Mouse (Mus musculus): ENCODE results near the gene Ubxn2a. TPM values are rescaled to one million over a fixed set of nuclear protein-coding genes. Genes with fewer than 3 reads are reported as not detected.
"Not testable (repeated sequence)": the region's sequence is repeated elsewhere in the genome, so short reads cannot be mapped to it uniquely, and the experiment has no call there.

The Ubxn2a gene
- polyA plus RNA-seq, 1 experiment from 2014 or later: 32.8 TPM

DNA sequence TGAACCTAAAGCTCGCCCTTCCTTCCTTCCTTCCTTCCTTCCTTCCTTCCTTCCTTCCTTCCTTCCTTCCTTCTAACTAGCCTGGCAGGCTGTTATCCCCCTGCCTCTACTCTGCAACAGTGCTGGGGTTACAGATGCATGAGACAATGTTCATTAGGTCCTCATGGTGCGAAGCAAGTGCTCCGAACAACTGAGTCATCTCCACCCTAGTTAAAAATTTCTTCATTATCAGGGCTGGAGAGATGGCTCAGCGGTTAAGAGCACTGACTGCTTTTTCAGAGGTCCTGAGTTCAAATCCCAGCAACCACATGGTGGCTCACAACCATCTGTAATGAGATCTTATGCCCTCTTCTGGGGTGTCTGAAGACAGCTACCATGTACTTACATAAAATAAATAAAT is 20.9 kb downstream of the Ubxn2a start:
- H3K4me3 ChIP-seq (ENCODE audit: low read length); H3K27ac ChIP-seq (ENCODE audit: low read length); H3K9ac ChIP-seq (ENCODE audit: low read depth, low read length); H3K4me2 ChIP-seq (ENCODE audit: low read depth, low read length); H3K9me3 ChIP-seq (ENCODE audit: control insufficient read depth, low read length); ATAC-seq; H3K36me3 ChIP-seq (ENCODE audit: control insufficient read depth, insufficient read depth, low read length); H3K4me1 ChIP-seq (ENCODE audit: control insufficient read depth, insufficient read depth, low read length); H3K27me3 ChIP-seq (replicated peaks; ENCODE audit: control insufficient read depth, insufficient read depth, low read length): not testable (repeated sequence)
- WGBS: 96% methylated on average over 4 of the region's 4 CpGs

DNA sequence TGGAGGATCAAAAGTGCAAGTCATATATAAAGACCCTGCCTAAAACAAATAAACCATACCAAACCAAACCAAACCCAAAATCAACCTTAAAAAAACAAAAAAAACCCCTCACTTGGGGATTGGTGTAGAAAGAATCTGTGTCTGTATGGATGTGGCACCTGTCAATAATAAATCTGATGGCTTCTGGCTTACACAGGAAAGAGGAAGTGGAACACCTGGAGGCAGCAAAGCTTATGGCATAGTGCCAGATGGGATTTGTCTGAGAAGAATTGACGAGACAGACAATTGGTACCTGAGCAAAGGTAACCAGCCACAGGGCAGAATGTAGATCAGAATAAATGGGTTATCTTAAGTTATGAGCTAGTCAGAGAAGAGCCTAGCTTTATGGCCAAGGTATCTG is 22.4 kb downstream of the Ubxn2a start:
- Histone ChIP-seq H3K4me1 (ENCODE audit: control insufficient read depth, insufficient read depth, low read length) (no peaks in the 10 kb centered on the region), H3K9me3 (ENCODE audit: control insufficient read depth, low read length) (no peaks in the 10 kb centered on the region), H3K4me2 (ENCODE audit: low read depth, low read length) (no peak overlapping the region), H3K36me3 (ENCODE audit: control insufficient read depth, insufficient read depth, low read length) (0 out of 2 replicates have a peak, but pooled peaks cover 5% of the 10 kb centered on the region), H3K27me3 (replicated peaks; ENCODE audit: control insufficient read depth, insufficient read depth, low read length) (no peaks in the 10 kb centered on the region), H3K9ac (ENCODE audit: low read depth, low read length) (no peak overlapping the region), H3K27ac (ENCODE audit: low read length) (no peak overlapping the region), H3K4me3 (ENCODE audit: low read length) (no peak overlapping the region)
- 44% methylated on average over 1 of the region's 1 CpGs for WGBS
- peak; percentile 60; the same call in 1 of the 2 replicates for ATAC-seq

DNA sequence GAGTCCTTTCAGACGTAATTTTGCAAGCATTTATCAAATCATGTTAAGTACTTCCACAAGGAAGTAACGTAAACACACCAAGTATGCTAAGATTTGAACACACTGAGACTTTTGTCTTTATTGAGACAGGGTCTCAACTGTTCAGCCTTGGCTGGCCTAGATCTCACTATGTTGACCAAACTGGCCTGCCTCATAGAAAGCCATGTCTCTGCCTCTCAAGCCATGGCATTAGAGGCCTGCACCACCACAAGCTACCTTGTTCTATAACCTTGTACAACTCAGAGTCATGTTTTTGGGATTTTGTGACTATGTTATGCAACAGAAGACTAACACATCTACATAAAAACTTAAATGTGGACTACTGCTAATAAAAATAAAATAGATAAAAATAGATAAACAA is 25.4 kb downstream of the Ubxn2a start:
- Histone ChIP-seq H3K9me3 (ENCODE audit: control insufficient read depth, low read length) (no peaks in the 10 kb centered on the region), H3K4me3 (ENCODE audit: low read length) (no peak overlapping the region), H3K9ac (ENCODE audit: low read depth, low read length) (no peak overlapping the region), H3K36me3 (ENCODE audit: control insufficient read depth, insufficient read depth, low read length) (0 out of 2 replicates have a peak, but pooled peaks cover 9% of the 10 kb centered on the region), H3K4me1 (ENCODE audit: control insufficient read depth, insufficient read depth, low read length) (no peaks in the 10 kb centered on the region), H3K4me2 (ENCODE audit: low read depth, low read length) (no peak overlapping the region), H3K27me3 (replicated peaks; ENCODE audit: control insufficient read depth, insufficient read depth, low read length) (no peaks in the 10 kb centered on the region), H3K27ac (ENCODE audit: low read length) (no peak overlapping the region)
- WGBS: 72% methylated on average over 2 of the region's 2 CpGs
- no peak for ATAC-seq

DNA sequence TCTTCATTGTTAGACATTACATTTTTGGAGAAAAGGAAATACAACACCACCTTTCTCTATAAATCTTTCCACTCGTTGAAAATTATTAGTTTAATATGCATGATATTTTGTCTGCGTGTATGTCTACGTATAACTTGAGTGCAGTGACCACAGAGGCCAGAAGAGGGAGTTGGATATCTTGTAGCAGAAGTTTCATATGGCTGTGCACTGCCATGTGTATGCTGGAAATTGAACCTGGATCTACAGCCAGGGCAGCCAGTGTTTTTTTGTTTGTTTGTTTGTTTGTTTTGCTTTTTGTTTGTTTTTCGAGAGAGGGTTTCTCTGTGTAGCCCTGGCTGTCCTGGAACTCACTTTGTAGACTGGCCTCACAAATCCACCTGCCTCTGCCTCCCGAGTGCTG is 28.5 kb downstream of the Ubxn2a start:
- no peak overlapping the region for H3K4me2 ChIP-seq (ENCODE audit: low read depth, low read length)
- H3K27me3 ChIP-seq (replicated peaks; ENCODE audit: control insufficient read depth, insufficient read depth, low read length): no peaks in the 10 kb centered on the region
- H3K9ac ChIP-seq (ENCODE audit: low read depth, low read length): no peak overlapping the region
- no peak for ATAC-seq
- H3K9me3 ChIP-seq (ENCODE audit: control insufficient read depth, low read length): no peaks in the 10 kb centered on the region
- WGBS: 92% methylated on average over 5 of the region's 5 CpGs
- H3K4me1 ChIP-seq (ENCODE audit: control insufficient read depth, insufficient read depth, low read length): peaks cover 9% of the 10 kb centered on the region
- no peak overlapping the region for H3K27ac ChIP-seq (ENCODE audit: low read length)
- H3K36me3 ChIP-seq (ENCODE audit: control insufficient read depth, insufficient read depth, low read length): 0 out of 2 replicates have a peak, but pooled peaks cover 9% of the 10 kb centered on the region
- H3K4me3 ChIP-seq (ENCODE audit: low read length): no peak overlapping the region

DNA sequence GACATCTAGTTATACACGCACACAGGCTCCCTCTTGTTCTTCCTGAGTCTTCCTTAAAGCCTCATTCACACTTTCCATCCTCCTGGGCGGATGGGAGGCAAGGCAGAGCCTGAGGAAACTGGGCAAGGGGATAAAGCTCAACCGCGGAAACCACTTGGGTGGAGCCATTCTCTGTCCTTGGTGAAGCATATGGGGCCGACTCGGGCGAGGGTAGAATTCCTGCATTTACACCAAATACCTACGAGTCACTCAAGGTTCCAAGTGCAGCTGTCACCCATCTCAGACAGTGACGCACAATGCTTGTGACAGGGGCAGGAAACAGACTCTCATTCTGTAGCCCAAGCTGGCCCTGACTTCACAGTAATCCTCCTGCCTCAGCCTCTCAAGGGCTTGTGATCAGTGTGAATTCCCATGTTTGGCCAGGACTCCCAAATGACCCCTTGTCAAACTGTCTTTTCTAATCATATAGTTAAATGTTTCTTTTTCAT is 29.2 kb downstream of the Ubxn2a start:
- Histone ChIP-seq H3K9ac (ENCODE audit: low read depth, low read length) (no peak overlapping the region), H3K4me1 (ENCODE audit: control insufficient read depth, insufficient read depth, low read length) (peaks cover 14% of the 10 kb centered on the region), H3K4me2 (ENCODE audit: low read depth, low read length) (no peak overlapping the region), H3K4me3 (ENCODE audit: low read length) (no peak overlapping the region), H3K27ac (ENCODE audit: low read length) (no peak overlapping the region), H3K36me3 (ENCODE audit: control insufficient read depth, insufficient read depth, low read length) (0 out of 2 replicates have a peak, but pooled peaks cover 9% of the 10 kb centered on the region), H3K27me3 (replicated peaks; ENCODE audit: control insufficient read depth, insufficient read depth, low read length) (no peaks in the 10 kb centered on the region), H3K9me3 (ENCODE audit: control insufficient read depth, low read length) (no peaks in the 10 kb centered on the region)
- WGBS: 77% methylated on average over 9 of the region's 9 CpGs
- no peak for ATAC-seq

DNA sequence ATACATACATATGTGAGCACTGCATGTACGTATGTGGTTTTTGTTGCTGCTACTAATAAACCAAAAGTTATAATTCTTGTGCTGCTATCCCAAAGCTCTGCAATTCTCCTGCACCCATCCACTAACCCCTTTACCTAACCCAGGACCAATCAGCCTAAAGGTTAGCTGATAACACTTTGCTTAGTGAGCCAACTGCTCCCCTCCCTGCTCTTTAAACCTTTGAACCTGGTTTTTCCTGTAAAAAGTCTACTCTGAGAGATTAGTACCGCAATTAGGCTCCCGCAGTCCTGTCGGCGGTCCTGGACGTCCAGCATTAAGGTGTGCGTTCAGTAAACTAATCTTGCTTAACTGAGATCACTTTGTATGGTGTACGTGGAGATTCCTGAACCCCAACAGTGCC is 31.9 kb downstream of the Ubxn2a start:
- Histone ChIP-seq H3K9ac (ENCODE audit: low read depth, low read length) (no peak overlapping the region), H3K36me3 (ENCODE audit: control insufficient read depth, insufficient read depth, low read length) (0 out of 2 replicates have a peak, but pooled peaks cover 3% of the 10 kb centered on the region), H3K4me1 (ENCODE audit: control insufficient read depth, insufficient read depth, low read length) (peaks cover 14% of the 10 kb centered on the region), H3K4me3 (ENCODE audit: low read length) (no peak overlapping the region), H3K4me2 (ENCODE audit: low read depth, low read length) (peak overlapping the region; percentile 13; the same call in 1 of the 2 replicates), H3K9me3 (ENCODE audit: control insufficient read depth, low read length) (no peaks in the 10 kb centered on the region), H3K27ac (ENCODE audit: low read length) (peak overlapping the region; percentile 46), H3K27me3 (replicated peaks; ENCODE audit: control insufficient read depth, insufficient read depth, low read length) (no peaks in the 10 kb centered on the region)
- 64% methylated on average over 8 of the region's 8 CpGs for WGBS
- peak; percentile 61 for ATAC-seq

DNA sequence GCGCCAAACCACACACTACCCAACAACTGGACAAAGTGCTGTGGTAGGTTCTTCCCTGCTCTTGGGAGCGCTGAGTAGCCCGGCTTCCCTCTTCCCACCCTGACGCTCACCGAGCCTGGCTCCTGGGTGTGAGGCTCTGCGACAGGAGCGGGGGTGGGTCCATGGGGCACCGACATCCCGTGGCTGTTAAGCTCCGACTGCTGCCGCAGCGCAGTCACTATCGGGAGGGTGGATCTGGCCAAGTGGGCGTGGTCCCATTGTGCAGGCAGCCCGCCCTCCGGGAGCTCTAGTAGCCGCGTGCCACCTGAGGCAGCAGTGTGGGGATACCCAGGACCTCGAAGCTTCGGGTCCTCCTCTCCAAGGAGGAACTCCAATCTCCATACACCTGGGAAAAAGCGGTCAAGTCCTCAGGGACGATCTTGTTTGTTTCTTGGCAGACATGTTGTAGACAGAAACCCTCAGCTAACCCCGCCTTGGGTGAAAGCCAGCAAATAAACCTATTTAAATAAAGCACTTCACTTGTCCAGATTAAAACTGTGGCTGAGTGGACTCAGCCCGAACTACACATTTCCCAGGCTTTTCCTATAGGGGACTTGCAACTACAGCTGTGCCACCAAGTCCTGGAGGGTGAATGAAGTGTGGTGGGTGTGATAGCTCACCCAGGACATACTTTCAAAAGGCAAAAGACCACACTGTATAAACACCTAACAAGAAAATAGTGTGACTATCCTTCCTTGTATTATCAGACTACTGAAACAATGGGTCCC is 33.2 kb downstream of the Ubxn2a start, which contains the start of gene Mfsd2b:
Gene Mfsd2b (minus strand): TSS at position 199 of the 767 bp plus-strand sequence.
- H3K4me3 ChIP-seq (ENCODE audit: low read length): peak within 1 kb of the TSS; percentile 34
- peak within 1 kb of the TSS; percentile 62 for H3K9ac ChIP-seq (ENCODE audit: low read depth, low read length)
- H3K9me3 ChIP-seq (ENCODE audit: control insufficient read depth, low read length): no peaks in the 10 kb centered on the region
- ATAC-seq: peak; percentile 94
- H3K4me2 ChIP-seq (ENCODE audit: low read depth, low read length): peak within 1 kb of the TSS; percentile 84
- H3K27ac ChIP-seq (ENCODE audit: low read length): no peak within 1 kb of the TSS
- 3% methylated on average over 24 of the region's 24 CpGs for WGBS
- 0 out of 2 replicates have a peak, but pooled peaks cover 3% of the 10 kb centered on the region for H3K36me3 ChIP-seq (ENCODE audit: control insufficient read depth, insufficient read depth, low read length)
- peaks cover 16% of the 10 kb centered on the region for H3K4me1 ChIP-seq (ENCODE audit: control insufficient read depth, insufficient read depth, low read length)
- no peaks in the 10 kb centered on the region for H3K27me3 ChIP-seq (replicated peaks; ENCODE audit: control insufficient read depth, insufficient read depth, low read length)

DNA sequence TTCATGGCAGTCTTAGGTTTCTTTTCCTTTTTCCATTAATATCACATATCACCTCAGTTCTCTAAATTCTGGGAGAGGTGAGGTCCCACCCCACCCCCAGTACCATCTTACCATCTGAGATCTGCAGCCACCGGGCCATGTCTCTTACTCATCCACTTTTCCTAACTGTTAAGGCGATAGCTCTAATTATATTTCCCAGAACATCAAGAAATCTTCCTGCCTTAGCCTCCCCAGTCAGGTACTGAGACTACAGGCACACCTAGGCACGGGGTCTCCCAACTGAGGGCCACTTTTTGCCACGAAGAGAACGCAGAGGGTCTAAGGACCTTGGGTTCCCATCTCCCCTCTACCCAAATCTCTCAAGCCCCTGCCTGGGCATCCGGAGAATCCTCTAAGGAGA is 34.0 kb downstream of the Ubxn2a start:
- Histone ChIP-seq H3K4me2 (ENCODE audit: low read depth, low read length) (peak overlapping the region; percentile 84), H3K36me3 (ENCODE audit: control insufficient read depth, insufficient read depth, low read length) (no peaks in the 10 kb centered on the region), H3K27me3 (replicated peaks; ENCODE audit: control insufficient read depth, insufficient read depth, low read length) (no peaks in the 10 kb centered on the region), H3K9ac (ENCODE audit: low read depth, low read length) (no peak overlapping the region; the same call in 1 of the 2 replicates), H3K27ac (ENCODE audit: low read length) (no peak overlapping the region), H3K9me3 (ENCODE audit: control insufficient read depth, low read length) (no peaks in the 10 kb centered on the region), H3K4me3 (ENCODE audit: low read length) (peak overlapping the region; percentile 34; the same call in 1 of the 2 replicates), H3K4me1 (ENCODE audit: control insufficient read depth, insufficient read depth, low read length) (peaks cover 20% of the 10 kb centered on the region)
- 76% methylated on average over 6 of the region's 6 CpGs for WGBS
- no peak for ATAC-seq

DNA sequence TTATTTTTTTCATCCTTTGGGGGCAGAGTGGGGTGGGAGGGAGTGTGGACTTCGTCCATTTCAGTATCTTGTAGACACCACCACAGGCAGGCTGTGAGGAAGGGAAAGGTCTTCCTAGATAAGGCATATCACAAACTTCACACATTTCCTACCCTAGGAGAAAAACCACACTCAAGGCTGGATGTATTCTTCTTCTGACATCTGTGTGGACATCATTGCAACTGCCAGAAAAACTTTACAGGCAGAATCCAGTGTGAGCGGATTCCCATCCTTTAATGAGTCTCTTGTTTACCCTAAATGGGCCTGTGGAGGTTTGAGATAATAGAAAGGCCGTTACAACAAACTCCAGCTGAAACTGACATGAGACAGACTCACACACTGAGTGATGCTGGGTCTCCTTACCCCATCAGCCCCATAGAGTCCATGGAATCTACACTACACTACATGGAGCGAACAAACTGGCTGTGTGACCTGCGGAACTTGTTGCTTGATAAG is 34.5 kb downstream of the Ubxn2a start:
- H3K4me2 ChIP-seq (ENCODE audit: low read depth, low read length): no peak overlapping the region
- H3K4me1 ChIP-seq (ENCODE audit: control insufficient read depth, insufficient read depth, low read length): peaks cover 20% of the 10 kb centered on the region
- ATAC-seq: no peak
- H3K9ac ChIP-seq (ENCODE audit: low read depth, low read length): no peak overlapping the region
- no peak overlapping the region for H3K4me3 ChIP-seq (ENCODE audit: low read length)
- no peaks in the 10 kb centered on the region for H3K36me3 ChIP-seq (ENCODE audit: control insufficient read depth, insufficient read depth, low read length)
- no peaks in the 10 kb centered on the region for H3K9me3 ChIP-seq (ENCODE audit: control insufficient read depth, low read length)
- H3K27me3 ChIP-seq (replicated peaks; ENCODE audit: control insufficient read depth, insufficient read depth, low read length): no peaks in the 10 kb centered on the region
- H3K27ac ChIP-seq (ENCODE audit: low read length): no peak overlapping the region
- 61% methylated on average over 5 of the region's 5 CpGs for WGBS
